Mouse (Mus musculus): ENCODE results near the gene Tbk1.
A peak's percentile ranks its signal among the peaks of the same experiment; 100 is the strongest.

Tbk1 gene

GRCm38 (mm10) chr10:121586675-121587370 is at the start of gene Tbk1:
Gene Tbk1 (minus strand): TSS chr10:121586787.
- DNase-seq (ENCODE audit: low spot score), result peak; percentile 81

DNA sequence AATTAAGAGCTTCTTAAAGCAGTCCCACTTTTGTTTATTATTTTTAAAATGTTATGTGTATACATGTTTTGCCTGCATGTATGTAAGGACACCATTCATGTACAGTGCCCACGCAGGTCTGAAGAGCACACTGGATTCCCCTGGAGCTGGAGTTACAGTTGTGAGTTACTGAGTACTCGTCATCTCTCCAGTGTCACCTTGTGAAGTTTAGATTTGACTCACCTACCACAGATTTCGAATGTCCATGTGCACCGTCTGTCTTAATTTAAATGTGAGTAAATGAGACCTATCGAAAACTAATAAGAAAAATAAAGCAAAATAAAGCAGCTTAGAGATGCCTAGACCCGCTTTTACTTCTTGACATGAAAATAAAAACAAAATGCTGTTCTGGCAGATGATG is 49.7 kb upstream of the Tbk1 start:
- no peak for DNase-seq (ENCODE audit: low spot score)

DNA sequence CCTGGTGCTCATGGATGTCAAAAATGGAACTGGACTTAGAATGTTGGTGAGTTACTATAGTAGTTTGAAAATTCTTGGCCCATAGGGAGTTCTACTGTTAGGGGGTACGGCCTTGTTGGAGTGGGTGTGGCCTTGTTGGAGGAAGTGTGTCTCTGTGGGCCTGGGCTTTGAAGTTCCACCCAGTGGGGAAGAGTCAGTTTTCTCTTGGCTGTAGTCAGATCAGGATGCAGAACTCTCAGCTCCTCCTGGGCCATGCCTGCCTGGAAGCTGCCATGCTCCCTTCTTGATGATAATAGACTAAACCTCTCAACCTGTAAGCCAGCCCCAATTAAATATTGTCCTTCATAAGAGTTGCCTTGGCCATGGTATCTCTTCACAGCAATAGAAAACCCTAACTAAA is 47.6 kb upstream of the Tbk1 start:
- DNase-seq (ENCODE audit: low spot score), result no peak

DNA sequence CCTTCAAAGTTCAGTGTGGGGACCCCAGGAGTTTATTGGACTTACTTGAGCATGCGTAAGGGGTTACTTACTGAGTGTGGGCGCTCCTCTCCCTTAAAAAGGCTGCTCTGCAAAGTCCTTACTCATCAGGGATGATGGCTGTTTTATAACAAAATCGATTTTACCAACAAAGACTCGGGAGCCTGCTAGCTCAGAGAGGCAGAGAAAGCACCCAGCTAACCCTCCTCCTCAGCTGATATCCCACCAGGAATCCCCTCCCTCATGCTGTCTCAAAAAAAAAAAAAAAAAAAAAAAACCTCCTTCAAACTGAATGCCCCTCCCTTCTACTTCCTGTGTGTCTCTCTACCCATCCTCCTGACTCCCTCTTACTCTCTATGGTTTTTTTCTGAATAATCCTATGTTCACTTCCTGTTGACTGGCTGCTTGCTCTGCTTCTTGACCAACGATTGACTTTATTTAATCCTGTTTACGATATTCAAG is 42.0 kb upstream of the Tbk1 start:
- DNase-seq (ENCODE audit: low spot score), result no peak

DNA sequence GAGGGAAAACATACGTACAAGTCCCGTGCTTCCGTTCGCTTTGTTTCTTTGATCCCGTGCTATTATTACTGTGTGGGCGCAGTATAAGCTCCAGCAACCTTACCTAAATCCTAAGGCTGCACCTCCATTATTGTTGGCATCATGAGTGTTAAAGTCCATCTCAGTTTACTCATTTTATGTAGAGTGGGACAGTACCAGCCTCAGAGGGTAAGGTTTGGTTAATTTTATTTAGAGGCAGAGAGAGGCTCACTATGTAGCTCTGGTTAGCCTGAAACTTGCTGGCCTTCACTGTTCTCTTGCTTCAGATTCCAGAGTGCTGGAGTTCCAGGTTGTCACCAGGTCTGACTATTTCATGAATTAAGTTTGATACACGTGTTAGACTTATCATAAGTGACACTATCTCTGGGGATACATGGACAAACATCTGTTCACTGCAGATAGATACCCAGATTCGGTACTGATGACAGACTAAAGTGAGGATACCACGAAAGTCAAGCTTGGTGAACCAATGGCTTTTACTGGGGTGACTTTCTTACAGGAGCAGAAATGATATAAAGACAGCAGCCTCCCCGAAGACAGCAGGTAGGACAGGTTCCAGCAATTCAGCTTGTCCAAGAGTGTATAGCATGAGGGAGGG is 40.7 kb upstream of the Tbk1 start:
- DNase-seq (ENCODE audit: low spot score), result no peak

DNA sequence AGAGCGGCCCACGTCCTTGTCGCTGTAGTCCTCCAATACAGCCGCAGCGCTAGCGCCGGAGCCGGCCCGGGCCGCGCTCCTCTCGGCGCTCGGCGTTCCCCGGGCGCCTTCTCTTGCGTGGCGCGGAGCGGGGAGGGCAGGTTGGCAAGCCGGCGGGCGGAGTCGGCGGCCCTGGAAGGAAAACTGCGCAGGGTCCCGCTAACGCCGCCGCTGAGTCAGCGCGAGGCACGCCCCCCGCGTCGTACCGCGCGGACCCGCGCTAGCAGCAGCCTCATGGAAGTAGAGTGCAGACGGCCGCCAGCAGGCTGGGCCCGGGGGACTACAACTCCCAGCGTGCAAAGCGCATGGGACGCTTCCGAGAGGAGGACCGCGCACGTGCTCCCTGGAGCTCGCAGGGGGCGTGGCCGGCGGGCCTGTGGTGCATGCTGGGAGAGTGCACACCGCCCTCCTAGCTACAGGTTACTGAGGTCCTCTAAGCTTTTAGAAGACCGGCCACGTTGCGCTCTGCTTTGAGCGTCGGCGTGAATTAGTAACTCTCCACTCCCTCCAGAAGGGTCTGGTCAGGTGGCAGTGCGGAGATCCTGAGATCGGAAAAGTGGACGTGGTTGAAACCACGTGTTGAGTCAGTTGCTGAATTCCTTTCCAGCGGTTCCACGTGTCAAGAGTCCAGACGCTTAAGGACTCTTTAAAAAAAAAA is 39.7 kb upstream of the Tbk1 start, which contains the start of gene Xpot:
Gene Xpot, minus strand, starts transcription at position 147 of the 697 bp plus-strand sequence.
- peak; percentile 90 for DNase-seq (ENCODE audit: low spot score)

GRCm38 (mm10) chr10:121625407-121626185 is 39.0 kb upstream of the Tbk1 start:
- DNase-seq (ENCODE audit: low spot score), result peak; percentile 23

GRCm38 (mm10) chr10:121625006-121625405 is 38.4 kb upstream of the Tbk1 start:
- no peak for DNase-seq (ENCODE audit: low spot score)

- DNase-seq (ENCODE audit: low spot score), result no peak
These were observed 37.1 kb upstream of the Tbk1 start for GRCm38 (mm10) chr10:121623670-121624069.

DNA sequence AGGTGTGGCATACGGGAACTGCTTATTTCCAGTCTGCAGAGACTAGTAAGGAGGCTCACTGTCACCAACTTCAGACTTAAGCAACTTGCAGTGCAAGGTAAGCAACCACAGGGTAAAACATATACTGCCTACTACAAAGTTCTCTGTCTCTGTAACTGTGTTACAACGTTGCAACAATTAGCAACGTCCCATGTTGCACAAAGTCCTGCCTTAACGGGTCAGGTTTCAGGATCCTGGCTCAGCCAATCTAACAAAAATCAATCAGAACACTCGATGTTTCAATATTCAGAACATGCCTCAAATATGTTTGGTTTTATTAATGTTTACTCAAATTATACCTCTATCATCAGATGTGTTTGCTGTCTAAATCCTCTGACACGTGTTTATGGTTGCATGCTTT is 35.8 kb upstream of the Tbk1 start:
- DNase-seq (ENCODE audit: low spot score), result no peak

DNA sequence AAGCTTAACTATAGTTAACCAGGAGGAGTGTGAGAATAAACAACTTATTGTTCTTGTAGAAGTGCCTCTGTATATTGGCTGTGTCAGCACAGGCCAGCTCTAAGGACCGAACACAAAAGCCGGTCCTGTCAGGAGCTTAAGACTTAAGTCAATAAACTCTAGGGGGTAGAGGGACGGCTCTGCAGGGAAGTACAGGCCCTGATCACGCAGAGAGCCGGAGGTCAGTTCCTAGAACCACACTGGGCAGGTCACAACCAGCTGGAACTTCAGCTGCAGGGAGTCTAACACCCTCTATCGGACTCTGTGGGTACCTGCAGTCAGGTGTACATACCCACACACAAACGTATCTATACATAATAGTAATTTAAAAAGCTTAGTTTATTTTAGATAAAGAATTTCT is 29.3 kb upstream of the Tbk1 start:
- no peak for DNase-seq (ENCODE audit: low spot score)

GRCm38 (mm10) chr10:121615146-121615870 is 28.7 kb upstream of the Tbk1 start:
- no peak for DNase-seq (ENCODE audit: low spot score)

DNA sequence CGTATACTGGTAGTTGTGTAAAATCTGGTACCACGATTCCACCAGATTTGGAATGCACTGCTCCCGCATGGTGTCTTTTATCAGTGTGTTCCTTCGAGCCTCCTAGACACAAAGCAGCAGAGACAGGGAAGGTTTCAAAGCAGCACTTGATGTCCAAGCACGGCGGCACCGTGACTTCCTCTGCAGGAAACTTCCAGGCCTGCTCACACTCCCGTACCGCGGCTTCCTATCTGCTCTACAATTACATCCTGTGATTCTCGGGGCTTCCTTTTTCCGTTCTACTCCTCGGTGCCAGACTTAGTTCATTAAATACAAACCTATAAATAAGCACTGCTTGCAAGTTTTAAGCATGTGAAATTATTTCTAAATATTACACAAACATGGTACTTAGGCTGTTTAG is 27.0 kb upstream of the Tbk1 start:
- DNase-seq (ENCODE audit: low spot score), result no peak

DNA sequence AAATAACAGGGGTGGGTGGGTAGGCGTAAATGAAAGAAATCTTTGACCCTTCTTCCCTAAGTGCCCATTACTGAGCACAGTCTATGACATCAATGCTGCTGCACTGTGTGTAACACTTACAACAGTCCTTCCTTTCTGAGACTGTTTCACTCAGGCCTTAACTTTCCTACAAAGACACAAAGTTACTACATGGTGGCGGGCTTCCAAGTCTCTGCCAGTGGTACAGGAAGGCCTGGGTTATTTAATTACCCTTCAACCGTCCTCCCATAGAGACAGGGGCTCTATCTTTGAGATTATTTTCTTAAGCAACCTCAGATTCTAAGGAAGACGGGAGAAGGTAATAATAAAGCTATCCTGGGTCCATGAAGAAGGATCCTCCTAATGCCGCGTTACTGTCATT is 25.9 kb upstream of the Tbk1 start:
- no peak for DNase-seq (ENCODE audit: low spot score)

GRCm38 (mm10) chr10:121611587-121611986 is 25.0 kb upstream of the Tbk1 start:
- DNase-seq (ENCODE audit: low spot score), result no peak

DNA sequence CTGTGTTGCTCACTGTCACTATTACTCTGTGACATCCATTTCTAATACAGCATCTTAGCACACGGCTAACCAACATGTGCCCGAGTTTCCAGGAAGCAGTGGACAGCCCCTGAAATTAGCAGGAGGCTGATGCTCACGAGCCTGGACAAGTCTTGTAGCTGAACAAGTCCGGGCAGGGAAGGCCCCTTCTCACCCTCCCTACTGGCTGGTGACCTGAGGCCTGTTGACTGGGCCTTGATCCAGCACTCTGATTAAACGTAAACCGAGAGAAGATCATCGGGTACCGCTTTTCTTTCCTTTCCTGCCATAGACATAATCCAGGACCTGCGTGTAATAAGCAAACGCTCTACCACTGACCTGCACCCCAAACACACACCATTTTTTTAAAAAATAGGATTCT is 21.6 kb upstream of the Tbk1 start:
- no peak for DNase-seq (ENCODE audit: low spot score)

DNA sequence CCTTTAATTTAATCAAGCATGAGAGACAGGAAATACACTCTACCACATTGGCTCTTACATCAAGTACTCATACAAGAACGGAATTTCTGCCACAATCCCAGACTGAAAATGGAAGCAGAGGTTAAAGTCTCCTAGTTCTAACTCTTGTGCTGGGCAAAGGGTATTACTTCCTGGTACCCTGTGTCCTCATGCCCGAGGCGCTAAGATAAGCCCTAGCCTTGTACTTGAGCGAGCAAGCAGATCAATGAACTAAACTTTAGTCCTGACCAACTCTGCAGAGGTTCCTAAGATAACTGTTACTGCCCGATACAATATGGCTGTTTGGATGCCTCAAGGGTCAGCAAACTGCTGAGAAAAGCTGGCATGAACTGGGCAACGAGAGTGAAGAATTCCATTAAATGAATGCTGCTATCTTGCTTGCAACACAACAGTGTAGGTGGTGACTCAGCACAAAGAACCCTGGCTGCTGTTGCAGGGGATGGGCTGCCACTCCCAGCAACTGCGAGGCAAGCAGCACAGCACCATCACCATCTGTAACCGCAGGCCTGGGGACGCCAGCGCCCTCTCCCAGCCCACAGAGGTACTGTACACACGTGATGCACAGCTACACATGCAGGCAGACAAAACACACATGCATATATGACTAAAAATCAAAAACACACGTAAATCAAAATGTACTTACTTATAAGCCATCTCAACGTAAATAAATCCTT is 18.2 kb upstream of the Tbk1 start:
- no peak for DNase-seq (ENCODE audit: low spot score)

DNA sequence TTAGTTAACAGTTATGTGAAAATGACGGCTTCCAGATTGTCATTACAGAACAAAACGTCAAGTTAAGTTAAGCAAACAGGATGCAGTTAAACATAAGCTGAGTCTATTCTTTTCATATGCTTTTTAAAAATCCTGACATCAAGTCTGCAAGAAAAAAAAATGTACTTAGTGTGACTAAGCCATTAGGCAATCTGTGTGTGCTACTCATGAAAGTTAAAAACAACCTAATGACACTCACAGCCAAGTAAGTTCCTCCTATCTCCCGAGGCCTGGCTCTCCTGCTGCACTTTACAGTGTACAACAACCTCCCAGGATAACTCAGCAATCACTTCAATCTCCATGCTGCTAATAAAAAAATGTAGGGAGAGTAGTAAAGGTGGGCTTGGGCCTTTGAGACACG is 17.0 kb upstream of the Tbk1 start:
- DNase-seq (ENCODE audit: low spot score), result no peak

DNA sequence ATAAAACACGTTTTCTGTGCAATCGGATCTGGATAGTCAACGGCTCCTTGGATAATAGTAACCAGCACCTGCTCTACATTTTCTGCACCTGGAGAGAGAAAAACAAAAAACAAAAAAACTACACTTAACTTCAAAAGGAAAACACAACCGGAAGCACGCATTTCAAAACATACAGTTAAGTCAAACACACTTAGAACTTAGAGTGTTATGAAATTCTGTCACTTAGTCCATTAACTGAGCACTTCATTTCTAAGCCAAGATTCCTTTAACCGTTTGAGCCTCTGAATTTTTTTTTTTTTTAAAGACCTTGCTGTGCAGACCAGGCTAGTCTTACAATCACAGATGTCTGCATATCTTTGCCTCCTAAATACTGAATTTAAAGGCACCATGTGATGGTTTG is 14.7 kb upstream of the Tbk1 start:
- no peak for DNase-seq (ENCODE audit: low spot score)

DNA sequence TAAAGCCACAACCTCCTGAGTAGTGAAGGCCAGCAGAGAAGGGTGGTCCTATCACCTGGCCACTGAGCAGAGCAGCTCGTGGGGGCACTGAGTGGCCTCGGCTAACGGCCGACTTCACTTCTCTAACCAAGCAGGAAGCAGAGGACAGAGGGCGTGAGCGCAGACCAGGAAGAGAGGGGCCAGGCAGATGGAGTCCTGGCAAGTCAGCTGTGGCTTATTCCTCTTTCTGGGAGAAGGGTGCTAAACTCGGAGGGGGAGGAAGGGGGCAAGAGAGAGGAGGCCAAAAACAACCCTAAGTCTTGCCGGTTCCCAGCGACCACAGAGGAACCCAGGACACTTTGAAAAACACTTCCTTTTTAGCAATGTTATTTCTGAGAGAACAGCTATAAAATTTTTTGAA is 10.0 kb upstream of the Tbk1 start:
- no peak for DNase-seq (ENCODE audit: low spot score)

DNA sequence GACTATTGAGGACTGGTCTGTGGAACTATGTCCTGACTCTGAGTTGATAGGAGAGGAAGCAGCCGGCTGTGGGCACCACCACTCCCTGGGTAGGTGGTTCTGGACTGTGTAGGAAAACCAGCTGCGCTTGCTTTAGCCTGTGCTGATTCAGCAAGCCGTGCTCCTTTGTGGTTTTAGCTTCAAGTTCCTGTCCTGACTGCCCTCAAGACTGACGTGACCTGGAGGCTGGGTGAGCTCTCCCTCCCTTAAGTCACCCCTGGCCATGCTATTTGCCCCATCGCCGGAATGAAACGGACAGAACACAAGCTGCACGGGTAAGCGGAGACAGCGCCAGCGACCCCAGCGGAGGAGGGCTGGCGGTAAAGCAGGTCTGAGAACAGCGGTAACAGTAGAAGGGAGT is 4.5 kb upstream of the Tbk1 start:
- no peak for DNase-seq (ENCODE audit: low spot score)

Data from urinary bladder, postnatal 10 days (tissue).